Mouse (Mus musculus): ENCODE data around the gene Gm20388.

The Gm20388 gene

DNA sequence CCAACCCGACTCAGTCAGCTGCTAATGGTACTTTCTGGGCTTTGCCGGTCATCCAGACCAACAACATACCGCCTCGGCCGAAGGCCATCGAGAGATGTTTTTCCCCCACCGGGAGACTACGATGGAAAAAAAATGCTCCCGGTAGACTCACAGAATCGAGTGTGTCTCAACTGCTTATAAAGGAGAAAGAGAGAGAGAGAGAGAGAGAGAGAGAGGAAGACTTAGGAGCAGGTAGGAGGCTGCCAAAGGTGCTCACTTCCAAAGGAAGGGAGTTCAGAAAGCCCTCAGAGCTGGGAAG, 1164.2 kb downstream of the Gm20388 start:
- in situ Hi-C loops (cut with MboI, MseI): no loop called here

DNA sequence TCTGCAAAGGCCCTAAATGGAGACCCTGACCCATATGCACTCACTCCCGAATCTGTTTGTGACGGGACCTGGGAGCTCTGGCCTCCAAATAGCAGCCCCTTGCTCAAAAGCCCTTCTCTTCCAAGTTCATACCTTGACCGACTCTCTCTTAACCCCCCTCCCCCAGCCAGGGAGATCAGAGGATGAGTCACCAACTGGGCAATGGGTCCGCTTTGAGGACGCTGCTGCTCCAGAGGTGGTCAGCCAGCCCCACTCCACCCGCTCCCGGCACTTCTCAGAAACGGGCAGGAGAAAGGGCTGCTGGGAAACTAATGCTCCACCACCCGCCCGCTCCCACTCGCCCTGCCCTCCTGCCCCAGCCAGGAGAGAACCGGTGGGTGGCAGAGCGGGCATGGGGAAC, 1165.3 kb downstream of the Gm20388 start:
- in situ Hi-C loops (cut with MboI, MseI): no loop called here

DNA sequence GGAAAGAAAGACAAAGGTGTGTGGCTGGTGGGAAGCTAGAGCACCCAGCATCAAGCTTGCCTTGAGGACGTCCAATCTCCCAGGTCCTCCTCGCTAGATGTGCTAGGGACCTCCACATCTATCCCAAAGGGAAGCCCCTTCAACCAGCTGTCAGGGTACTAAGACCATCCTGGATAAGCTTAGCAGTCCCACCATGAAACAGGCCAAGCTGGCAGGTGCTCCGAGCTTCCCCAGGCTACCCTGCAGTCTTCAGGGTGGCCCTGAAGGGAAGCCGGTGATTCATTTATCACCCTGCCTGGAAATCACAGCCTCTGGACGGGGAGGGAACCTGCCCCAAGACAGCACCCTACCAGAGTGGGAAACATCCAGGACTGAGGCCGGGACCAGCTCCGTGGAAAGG, 1165.9 kb downstream of the Gm20388 start:
- in situ Hi-C loops (cut with MboI, MseI): no loop called here

DNA sequence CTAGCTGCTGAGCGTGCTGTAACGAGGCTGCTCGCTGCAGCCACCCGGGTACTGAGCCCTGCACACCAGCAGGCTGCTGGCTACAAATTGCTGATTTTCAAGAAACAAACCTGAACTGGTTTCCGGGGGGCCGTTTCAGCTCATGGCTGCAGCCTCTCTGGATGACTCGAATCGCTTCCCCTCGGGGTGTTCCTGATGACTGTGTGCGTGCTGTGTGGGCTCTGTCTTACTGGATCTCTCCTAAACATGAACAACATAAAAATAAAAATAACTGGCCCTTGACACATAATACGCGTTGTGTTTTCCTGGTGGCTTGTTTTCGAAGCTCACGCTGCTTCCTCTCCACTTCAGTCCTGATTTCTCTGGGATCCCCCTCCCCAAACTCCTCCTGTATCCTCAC, 1168.1 kb downstream of the Gm20388 start:
- in situ Hi-C loops (cut with MboI, MseI): no loop called here

DNA sequence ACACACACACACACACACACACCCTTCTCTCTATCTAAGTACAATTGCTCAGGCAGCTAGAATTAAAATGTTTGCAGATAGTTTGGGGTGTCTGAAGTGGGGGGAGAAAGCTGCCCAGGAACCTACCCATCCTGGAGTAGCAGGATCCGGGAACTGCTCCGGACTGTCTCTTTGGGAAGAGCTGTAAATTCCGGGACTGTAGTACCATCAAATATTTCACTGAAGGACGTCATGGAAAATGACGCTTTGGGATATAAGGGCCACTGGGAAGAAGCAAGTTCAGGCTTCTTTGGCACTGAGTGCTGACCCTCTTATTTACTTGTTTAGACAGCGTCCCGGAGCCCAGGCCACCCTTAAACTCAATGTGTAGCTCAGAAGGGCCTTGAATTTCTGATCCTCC, 1168.6 kb downstream of the Gm20388 start:
- in situ Hi-C loops (cut with MboI, MseI): no loop called here

DNA sequence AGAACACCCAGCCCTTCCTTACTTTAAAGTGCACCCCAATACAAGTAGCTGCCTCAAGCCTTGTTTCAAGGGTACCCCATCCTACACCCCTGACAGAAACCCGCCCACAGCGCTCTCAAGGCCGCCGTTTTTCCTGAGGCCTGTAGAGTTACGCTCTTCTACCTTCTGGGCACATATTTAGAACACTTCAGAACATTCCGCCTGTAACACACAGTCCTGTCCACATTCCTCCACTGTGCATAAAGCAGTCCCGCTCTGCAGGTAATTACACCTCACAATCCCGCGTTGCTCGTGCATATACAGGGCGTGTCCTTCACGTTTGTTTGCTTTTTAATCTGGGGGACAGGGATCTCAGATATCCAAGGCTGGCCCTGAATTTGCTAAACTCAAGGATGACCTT, 1169.3 kb downstream of the Gm20388 start:
- in situ Hi-C loops (cut with MboI, MseI): no loop called here

DNA sequence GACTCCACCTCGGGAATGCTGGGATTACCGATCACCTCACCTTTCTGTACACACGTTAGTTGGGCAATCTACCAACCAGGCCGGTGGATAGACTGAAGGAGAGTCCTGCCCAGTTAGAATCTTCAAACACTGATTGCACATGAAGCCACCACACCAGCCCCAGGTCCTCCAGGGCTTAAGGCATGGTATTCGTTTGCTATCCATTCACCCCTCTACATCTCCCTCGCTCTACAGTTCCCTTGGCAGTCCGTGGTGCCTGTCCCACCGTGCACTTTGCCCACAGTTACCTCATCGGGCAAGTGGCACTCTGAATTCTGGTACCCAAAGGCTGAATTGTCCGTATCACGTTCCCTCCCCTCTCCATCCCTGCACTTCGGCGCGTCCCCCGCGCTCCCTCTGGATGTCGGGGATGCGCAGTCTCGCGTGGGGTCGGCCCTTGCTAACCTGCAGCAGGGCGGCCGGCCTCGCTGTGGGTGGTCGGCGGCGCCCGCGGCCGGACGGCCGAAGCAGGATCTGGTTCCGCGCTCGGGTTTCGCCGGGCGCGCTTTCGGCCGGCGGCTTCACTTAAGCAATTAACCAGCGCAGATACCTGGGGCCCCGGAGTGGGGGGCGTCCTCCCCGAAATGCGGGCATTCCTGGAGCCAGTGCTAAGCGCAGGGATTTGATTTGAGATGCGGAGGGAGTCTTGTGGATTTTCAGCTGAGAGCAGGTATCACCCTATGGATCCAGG, 1169.9 kb downstream of the Gm20388 start:
- in situ Hi-C loops (cut with MboI, MseI): no loop called here

DNA sequence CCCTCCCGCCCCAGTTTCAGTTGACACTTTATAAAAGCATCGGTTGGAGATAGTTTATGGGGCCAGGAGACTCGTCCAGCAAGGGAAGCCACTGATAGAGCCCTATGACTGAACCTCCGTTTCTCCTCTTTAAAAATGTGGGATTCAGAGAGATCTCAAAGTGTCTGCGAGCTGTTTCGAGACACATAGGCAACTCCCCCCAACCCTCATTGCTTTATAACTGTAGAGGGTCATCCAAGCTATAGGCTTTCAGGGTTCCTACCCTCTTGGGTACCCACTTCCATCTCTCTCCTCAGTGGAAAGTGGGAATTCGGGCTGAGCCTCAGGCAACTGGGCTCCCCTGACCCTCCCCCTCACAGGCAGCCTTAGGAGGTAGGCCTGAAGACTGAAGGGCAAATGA, 1170.8 kb downstream of the Gm20388 start:
- in situ Hi-C loops (cut with MboI, MseI): no loop called here

DNA sequence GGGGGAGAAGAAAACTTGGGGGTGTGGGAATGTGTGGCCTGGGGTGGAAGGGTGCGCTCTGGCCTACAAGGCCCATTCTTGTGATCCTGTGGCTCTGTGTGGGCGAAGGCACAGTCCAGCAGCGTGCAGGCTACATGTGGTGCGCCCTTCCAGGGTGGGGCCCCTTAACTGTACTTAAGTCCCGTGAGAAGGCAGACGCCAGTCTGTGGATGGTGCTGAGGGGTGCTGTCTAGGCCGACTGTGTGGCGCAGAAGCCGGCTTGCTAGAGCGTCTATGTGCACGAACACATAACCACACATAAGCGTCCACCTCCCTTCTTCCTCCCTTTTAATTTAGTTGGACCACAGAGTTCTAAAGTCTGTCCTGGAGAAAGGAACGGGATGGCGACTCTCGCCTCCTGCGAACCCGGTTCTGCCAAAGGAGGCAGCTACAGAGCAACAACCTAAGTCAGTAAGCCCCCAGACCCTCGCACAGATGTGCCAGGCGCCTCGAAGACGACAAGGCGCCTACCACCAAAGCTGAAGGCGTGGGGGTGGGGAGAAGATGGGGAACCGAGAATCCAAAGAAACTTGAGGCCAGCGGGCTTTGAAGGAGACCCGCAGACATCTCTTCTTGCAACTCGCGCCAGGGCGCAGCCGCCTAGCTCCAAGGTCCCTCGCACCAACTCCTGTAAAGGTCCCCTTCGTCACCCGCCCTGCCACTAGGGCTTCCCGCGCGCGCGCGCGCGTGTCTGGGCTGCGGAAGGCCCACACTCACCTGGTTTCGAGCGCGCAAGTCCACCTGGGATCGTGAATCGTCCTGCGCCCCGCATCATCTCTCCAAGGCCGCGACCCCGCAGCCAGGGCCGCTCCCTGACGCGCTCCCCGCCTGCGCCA, 1171.8 kb downstream of the Gm20388 start:
- in situ Hi-C loops (cut with MboI, MseI): no loop called here

DNA sequence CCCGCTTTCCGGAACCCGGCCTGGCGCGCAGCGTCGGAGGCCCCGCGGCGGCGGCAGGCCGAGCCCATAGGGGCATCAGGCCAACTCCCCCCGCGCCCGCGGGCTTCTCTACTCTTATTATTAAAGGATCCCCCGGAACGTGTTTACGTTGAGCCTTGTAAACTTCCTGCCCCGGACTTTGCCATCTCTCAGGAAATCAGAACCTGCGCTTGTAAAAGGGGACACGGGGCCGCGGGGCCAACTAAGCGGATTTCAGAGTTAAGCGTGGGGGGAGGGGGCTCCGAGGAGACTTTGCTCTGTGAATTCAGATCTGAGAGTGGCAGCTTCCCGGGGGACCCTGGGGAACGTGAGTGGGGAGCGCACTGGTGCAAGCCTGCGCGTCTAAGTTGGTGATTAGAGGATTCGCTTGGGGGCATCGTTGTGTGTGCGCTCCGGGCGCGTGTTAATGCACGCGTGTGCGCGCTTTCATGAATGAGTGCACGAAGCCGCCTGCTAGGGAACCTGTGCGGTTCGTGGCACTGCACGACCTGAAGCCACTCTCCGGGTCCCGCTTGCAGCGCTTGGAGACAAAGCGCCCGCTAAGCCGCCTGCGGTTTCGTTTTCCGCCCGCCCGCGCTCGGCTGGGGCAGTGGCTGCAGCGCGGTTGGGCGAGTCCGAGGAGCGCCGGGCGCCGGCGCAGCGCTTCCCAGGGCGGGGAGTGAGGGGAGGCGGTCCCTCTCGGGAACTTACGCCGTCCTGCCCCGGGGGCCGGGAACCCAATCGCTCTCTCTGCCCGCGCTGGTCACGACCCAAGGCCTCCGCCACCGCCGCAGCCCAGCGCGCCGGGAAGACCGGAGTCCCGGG, 1172.7 kb downstream of the Gm20388 start:
- in situ Hi-C loops (cut with MboI, MseI): no loop called here

DNA sequence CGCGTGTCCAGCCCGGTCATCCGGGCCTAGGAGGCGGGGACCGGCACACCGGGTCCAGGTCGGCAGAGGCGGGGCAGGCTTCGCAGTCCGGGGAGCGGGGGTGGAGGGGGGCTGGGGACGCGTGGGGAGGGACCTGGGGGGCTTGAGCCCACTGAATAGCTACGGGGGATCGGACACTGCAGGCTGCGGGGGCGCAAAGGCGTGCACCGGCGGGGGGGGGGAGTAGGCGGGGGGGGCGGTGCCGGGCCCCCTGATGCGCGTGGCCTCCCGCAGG, 1173.2 kb downstream of the Gm20388 start:
- in situ Hi-C loops (cut with MboI, MseI): no loop called here

DNA sequence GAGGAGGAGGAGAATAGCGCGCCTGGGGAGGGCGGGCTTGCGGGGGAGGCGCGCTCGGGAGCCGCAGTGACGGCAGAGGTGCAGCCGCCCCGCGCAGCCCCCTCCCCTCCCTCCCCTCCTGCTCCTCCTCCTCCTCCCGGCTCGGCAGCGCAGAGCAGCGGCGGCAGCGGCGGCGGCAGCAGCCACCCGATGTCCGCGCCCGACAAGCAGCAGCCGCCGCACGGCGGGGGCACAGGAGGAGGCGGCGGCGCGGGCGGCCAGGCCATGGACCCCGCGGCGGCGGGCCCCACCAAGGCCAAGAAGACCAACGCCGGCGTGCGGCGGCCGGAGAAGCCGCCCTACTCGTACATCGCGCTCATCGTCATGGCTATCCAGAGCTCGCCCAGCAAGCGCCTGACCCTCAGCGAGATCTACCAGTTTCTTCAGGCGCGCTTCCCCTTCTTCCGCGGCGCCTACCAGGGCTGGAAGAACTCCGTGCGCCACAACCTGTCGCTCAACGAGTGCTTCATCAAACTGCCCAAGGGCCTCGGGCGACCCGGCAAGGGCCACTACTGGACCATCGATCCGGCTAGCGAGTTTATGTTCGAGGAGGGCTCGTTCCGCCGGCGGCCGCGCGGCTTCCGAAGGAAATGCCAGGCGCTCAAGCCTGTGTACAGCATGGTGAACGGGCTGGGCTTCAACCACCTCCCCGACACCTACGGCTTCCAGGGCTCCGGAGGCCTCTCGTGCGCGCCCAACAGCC, 1173.7 kb downstream of the Gm20388 start, which contains the start of gene Foxf1:
Gene Foxf1, plus strand, starts transcription at position 177 of the 742 bp plus-strand sequence.
- in situ Hi-C loops (cut with MboI, MseI): no loop called here

DNA sequence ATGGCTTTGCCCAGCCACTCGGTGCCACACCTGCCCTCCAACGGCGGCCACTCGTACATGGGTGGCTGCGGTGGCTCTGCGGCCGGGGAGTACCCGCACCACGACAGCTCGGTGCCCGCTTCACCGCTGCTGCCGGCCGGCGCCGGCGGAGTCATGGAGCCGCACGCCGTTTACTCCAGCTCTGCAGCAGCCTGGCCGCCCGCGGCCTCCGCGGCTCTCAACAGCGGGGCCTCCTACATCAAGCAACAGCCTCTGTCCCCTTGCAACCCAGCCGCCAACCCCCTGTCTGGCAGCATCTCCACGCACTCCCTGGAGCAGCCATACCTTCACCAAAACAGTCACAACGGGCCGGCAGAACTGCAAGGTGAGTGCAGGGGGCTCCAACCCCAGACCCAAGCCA, 1174.4 kb downstream of the Gm20388 start:
- in situ Hi-C loops (cut with MboI, MseI): no loop called here

DNA sequence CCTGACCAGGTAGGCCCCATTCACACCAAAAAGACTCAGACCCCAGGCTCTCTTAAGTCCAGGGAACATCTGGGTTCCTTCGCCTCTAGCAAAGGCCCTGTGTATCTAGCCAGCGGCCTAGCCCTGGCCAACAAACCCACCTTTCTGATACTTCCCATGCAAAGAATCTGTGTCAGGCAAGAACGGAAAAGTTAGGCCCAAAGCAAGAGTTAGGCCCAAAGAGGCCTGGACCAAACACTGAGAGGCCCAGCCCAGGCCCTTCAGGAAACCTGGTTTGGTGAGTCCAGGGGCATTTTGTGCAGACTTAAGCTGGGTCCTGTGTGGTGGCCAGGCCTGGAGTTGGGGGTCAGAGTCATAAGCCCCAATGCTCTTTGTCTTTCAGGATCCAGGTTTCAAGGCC, 1174.9 kb downstream of the Gm20388 start:
- in situ Hi-C loops (cut with MboI, MseI): no loop called here

DNA sequence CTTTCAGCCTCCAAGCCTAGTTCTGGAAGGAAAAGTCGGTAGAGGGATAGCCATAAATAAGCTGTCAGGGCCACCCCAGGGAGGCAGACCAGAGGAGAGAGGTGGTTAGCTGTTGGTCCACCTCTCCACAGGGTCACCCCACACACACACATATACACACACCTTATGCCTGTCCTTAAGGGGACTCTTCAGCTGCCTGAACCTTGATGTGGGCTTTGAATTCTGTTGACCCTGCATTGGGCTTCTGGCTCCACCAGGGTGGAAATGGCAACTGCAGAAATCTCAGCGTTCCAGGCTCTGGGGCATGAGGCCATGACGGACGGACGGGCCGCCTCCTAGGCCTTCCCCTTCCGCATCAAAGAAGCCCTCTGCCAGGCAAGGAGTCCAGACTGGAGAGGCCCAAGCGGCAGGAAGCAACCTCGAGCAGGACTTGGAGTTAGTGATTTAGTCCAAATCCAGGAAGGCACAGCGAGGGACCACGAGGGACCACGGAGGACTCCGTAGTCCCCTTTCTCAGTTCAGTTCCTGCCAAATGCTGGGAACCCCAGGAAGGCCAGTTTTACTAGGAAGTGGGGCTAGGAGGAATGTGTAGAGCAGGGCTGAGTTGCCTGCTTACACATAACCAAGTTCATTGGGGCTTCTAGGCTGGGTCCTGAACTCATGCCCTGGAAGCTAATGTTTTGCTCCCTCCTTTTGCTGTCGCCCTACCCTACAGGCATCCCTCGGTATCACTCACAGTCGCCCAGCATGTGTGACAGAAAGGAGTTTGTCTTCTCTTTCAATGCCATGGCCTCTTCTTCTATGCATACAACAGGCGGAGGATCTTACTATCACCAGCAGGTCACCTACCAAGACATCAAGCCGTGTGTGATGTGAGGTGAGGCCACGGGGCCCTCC, 1175.6 kb downstream of the Gm20388 start:
- in situ Hi-C loops (cut with MboI, MseI): no loop called here

DNA sequence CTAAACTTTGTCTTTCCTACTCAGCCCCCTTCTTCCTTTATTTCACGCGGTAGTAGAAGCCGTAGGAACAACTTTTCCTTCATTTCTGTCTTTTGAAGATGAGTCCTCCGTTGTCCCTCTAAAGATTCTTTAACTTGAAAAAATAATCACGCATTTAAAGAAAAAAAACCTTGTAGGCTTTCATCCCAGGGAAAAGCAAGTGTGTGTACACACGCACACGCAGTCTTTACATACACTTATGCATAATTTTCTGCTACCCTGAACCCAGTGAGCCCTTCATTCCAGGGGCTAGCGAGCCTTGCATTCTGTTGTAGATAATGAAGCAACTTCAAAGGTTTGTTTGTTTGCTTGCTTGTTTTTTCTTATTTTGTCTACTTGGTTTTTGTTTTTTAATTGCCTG, 1177.6 kb downstream of the Gm20388 start:
- in situ Hi-C loops (cut with MboI, MseI): no loop called here

DNA sequence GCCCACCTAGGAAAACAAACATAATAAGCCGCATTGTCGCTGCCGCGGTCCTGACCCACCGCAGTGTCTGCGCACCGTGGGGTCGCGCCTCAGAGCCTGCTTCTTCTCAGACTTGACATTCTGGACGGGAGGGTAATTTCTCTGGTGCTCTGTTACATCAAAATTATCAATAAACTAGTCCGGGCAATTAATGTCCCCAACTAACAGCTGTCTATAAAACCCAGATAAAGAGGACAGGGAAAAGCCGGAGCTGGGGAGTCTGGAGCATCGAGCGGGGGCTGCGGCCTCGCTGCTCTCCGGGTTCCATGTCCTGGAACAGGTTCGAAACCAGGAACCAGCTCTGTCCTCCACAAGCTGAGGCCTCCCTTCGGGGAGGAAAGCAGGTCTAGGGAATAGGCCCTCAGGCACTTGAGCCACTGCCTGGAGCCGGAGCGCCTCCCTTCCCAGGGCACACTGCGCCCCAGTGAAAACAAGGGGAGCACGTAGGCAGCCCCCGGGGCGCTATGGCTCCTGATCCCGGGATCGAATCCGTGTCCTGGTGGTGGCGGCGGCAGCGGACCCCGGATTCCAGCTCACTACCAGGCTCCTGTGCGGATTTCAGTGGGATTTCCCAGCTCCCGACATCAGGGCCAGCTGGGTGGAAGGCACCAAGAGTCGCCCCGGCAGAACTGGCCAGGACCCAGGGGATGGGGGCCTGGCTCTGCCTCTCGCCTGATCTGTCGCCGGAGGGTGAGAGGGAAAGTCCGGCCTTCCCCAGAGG, 1178.4 kb downstream of the Gm20388 start:
- in situ Hi-C loops (cut with MboI, MseI): no loop called here

DNA sequence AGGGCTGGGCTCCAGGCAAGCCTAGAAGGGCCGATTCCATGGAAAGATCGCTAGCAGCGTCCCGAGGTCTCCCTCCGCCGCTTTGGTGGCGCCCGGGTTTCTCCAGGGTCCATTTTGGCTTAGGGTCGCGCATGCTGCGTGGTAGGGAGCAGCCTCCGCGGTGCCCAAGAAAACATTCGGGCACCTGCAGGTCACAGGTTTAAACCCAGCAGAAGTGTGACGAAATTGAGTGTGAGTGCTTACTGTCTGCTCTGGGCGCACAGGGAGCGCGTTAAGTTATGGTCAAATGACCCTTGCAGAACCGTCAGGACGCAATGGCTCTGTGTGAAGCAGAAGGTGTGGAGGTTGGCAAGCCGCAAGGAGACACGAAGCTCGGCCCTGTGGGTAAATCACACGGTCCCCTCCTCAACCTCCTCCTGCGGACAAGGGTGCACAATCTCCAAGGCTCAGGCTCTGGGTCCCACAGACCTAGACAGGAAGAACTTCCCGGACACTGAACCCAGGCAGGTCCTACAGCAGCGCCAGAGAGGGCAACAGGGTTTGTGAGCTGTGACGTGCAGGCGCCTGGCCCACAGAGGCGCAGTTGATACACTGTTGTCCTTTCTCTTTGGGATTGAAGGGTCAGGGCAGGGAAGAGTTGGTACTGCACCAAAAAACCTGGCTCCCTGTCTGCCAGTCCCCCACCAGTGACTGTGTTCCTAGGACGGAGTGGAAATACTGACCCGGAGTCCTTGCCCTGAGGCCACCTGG, 1179.2 kb downstream of the Gm20388 start:
- in situ Hi-C loops (cut with MboI, MseI): loop anchor here (5.0 kb wide), 2 partner anchors 273 to 413 kb away; no protein-coding TSS in a partner anchor

DNA sequence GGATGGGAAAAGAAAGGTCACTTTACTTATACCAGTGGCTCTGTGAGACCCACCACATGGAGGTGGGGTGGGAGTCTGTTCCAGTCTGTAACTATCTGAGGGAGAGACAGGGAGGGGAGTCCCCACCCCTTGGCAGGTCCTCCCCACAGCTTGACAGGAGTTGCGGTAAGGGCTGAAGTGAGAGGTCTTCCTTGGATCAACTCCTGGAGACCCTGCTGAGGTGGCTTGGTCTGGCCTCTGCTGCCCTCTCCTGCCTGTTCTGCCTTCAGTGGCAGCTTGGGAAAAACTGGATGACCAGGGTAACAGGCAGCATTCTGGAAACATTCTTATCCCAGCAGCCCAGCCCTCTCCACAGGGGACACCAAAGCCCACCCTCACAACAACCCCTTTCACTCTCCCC, 1180.1 kb downstream of the Gm20388 start:
- in situ Hi-C loops (cut with MboI, MseI): loop anchor here (5.0 kb wide), 2 partner anchors 273 to 413 kb away; no protein-coding TSS in a partner anchor

Data from T-helper 1 cell (primary cell).